Mouse (Mus musculus) cerebellum, adult 9-11 months (tissue): ENCODE measurements around the gene Bmp5.
A peak's percentile ranks its signal among the peaks of the same experiment; 100 is the strongest.

Experiments used
- DNase-seq: peaks from one replicate; pipeline ENCODE4 v3.0.0; 2022

Gene Bmp5

GRCm38 (mm10) chr9:75846010-75846409, 70.8 kb downstream of the Bmp5 start:
- DNase-seq, result no peak

- no peak for DNase-seq
These were observed 75.6 kb downstream of the Bmp5 start for GRCm38 (mm10) chr9:75850670-75851228.

GRCm38 (mm10) chr9:75858161-75858560, 83.0 kb downstream of the Bmp5 start:
- no peak for DNase-seq

- no peak for DNase-seq
These were observed 83.8 kb downstream of the Bmp5 start for GRCm38 (mm10) chr9:75858939-75859338.

GRCm38 (mm10) chr9:75870332-75871177, 95.4 kb downstream of the Bmp5 start:
- no peak for DNase-seq

GRCm38 (mm10) chr9:75876333-75876732, 101.2 kb downstream of the Bmp5 start:
- DNase-seq, result no peak

- DNase-seq, result peak; percentile 52
These were observed 108.5 kb downstream of the Bmp5 start for GRCm38 (mm10) chr9:75883481-75884190.

- DNase-seq, result no peak
These were observed 111.8 kb downstream of the Bmp5 start for GRCm38 (mm10) chr9:75886801-75887544.

GRCm38 (mm10) chr9:75896918-75897317, 121.8 kb downstream of the Bmp5 start:
- no peak for DNase-seq

GRCm38 (mm10) chr9:75898022-75898421, 122.9 kb downstream of the Bmp5 start:
- DNase-seq, result no peak

- no peak for DNase-seq
These were observed 126.1 kb downstream of the Bmp5 start for GRCm38 (mm10) chr9:75901219-75901618.

GRCm38 (mm10) chr9:75905497-75905896, 130.3 kb downstream of the Bmp5 start:
- no peak for DNase-seq

GRCm38 (mm10) chr9:75910112-75910799, 135.1 kb downstream of the Bmp5 start:
- no peak for DNase-seq

GRCm38 (mm10) chr9:75911542-75911941, 136.4 kb downstream of the Bmp5 start:
- no peak for DNase-seq

GRCm38 (mm10) chr9:75916027-75916426, 140.9 kb downstream of the Bmp5 start:
- DNase-seq, result no peak

- DNase-seq, result no peak
These were observed 152.2 kb downstream of the Bmp5 start for GRCm38 (mm10) chr9:75927196-75927880.

GRCm38 (mm10) chr9:75928068-75928467, 152.9 kb downstream of the Bmp5 start:
- DNase-seq, result no peak

- DNase-seq, result no peak
These were observed 169.5 kb downstream of the Bmp5 start for GRCm38 (mm10) chr9:75944663-75945062.
